Comparison of ENCODE assay signal across 13 mouse cellular contexts in genomic region chr2:9880271-9880670, GRCm38 (mm10). TPM values are rescaled to one million over a fixed set of nuclear protein-coding genes. Genes with fewer than 3 reads are reported as not detected.
DNase-seq lines count a peak whose midpoint lies in the region; ATAC-seq lines count a peak whose summit lies in the region.
"Had no signal": no experiment of that assay in that cellular context is flagged by ENCODE, and none has a peak within 500 bp of the region (broad histone marks: within the 10 kb centered on the region; RNA-seq: fewer than 3 reads in every experiment).

No protein-coding gene starts in this region.

- no peaks in the 10 kb centered on the region for H3K36me3 ChIP-seq in kidney, embryonic 14.5 days (ENCODE audit: control insufficient read depth, insufficient read depth, low read length)
- H3K36me3 ChIP-seq in embryonic facial prominence, embryonic 11.5 days (replicated peaks; ENCODE audit: control insufficient read depth, insufficient read depth, low read depth, low read length), result no peaks in the 10 kb centered on the region
- no peaks in the 10 kb centered on the region for H3K36me3 ChIP-seq in hindbrain, embryonic 13.5 days
- no peaks in the 10 kb centered on the region for H3K36me3 ChIP-seq in midbrain, embryonic 13.5 days

- peak overlapping the region; percentile 42 for H3K4me3 ChIP-seq in kidney, embryonic 14.5 days (ENCODE audit: low read length)
- H3K4me3 ChIP-seq in embryonic facial prominence, embryonic 11.5 days (ENCODE audit: low read depth, low read length), result no peak overlapping the region
- peak overlapping the region; percentile 41 for H3K4me3 ChIP-seq in hindbrain, embryonic 13.5 days
- peak overlapping the region; percentile 48 for H3K4me3 ChIP-seq in midbrain, embryonic 13.5 days (replicated peaks)

- peaks cover 11% of the 10 kb centered on the region; the same call in 1 of the 2 replicates for H3K4me1 ChIP-seq in kidney, embryonic 14.5 days (ENCODE audit: control insufficient read depth, insufficient read depth, low read length)
- peaks cover 8% of the 10 kb centered on the region for H3K4me1 ChIP-seq in embryonic facial prominence, embryonic 11.5 days (ENCODE audit: control insufficient read depth, insufficient read depth, low read length)
- peaks cover 48% of the 10 kb centered on the region for H3K4me1 ChIP-seq in hindbrain, embryonic 13.5 days (replicated peaks)
- peaks cover 37% of the 10 kb centered on the region for H3K4me1 ChIP-seq in midbrain, embryonic 13.5 days (replicated peaks)

- intact Hi-C loops in gastrocnemius, postnatal 36 days (cut with DNase I), result loop anchor here (10.0 kb wide), 2 partner anchors 135 to 1205 kb away; no protein-coding TSS in a partner anchor

- H3K27ac ChIP-seq in kidney, embryonic 14.5 days (ENCODE audit: low read depth, low read length), result peak overlapping the region; percentile 88; the same call in 1 of the 2 replicates
- no peak overlapping the region for H3K27ac ChIP-seq in embryonic facial prominence, embryonic 11.5 days (replicated peaks; ENCODE audit: low read depth, low read length)
- peak overlapping the region; percentile 78 for H3K27ac ChIP-seq in hindbrain, embryonic 13.5 days
- peak overlapping the region; percentile 88 for H3K27ac ChIP-seq in midbrain, embryonic 13.5 days

- H3K4me2 ChIP-seq in kidney, embryonic 14.5 days (replicated peaks; ENCODE audit: low read depth, low read length), result peak overlapping the region; percentile 91
- no peak overlapping the region for H3K4me2 ChIP-seq in embryonic facial prominence, embryonic 11.5 days (ENCODE audit: low read depth, low read length)
- peak overlapping the region; percentile 61 for H3K4me2 ChIP-seq in hindbrain, embryonic 13.5 days
- peak overlapping the region; percentile 68 for H3K4me2 ChIP-seq in midbrain, embryonic 13.5 days (replicated peaks)

- WGBS in kidney, embryonic 14.5 days, result 5% methylated on average over 11 of the region's 11 CpGs
- 2% methylated on average over 11 of the region's 11 CpGs for WGBS in embryonic facial prominence, embryonic 11.5 days
- 3% methylated on average over 11 of the region's 11 CpGs for WGBS in hindbrain, embryonic 13.5 days
- WGBS in midbrain, embryonic 13.5 days, result 4% methylated on average over 11 of the region's 11 CpGs

- peak overlapping the region; percentile 67; the same call in 1 of the 2 replicates for H3K9ac ChIP-seq in kidney, embryonic 14.5 days (ENCODE audit: low read depth, low read length)
- no peak overlapping the region for H3K9ac ChIP-seq in embryonic facial prominence, embryonic 11.5 days (replicated peaks; ENCODE audit: low read length)
- H3K9ac ChIP-seq in hindbrain, embryonic 13.5 days, result no peak overlapping the region
- H3K9ac ChIP-seq in midbrain, embryonic 13.5 days (replicated peaks), result peak overlapping the region; percentile 71

- no peak for ATAC-seq in kidney, embryonic 14.5 days (ENCODE audit: low FRiP score, low TSS enrichment)
- no peak for ATAC-seq in embryonic facial prominence, embryonic 11.5 days (replicated peaks; ENCODE audit: insufficient number of reproducible peaks, low FRiP score, low TSS enrichment, low read depth)
- ATAC-seq in hindbrain, embryonic 13.5 days (ENCODE audit: low FRiP score), result no peak
- ATAC-seq in midbrain, embryonic 13.5 days, result no peak
- ATAC-seq in megakaryocyte progenitor cell, adult 5-6 weeks (replicated peaks; ENCODE audit: poor library complexity), result no peak

- no peaks in the 10 kb centered on the region for H3K9me3 ChIP-seq in kidney, embryonic 14.5 days (ENCODE audit: control insufficient read depth, low read length)
- no peaks in the 10 kb centered on the region for H3K9me3 ChIP-seq in embryonic facial prominence, embryonic 11.5 days (replicated peaks; ENCODE audit: control insufficient read depth, low read length)
- H3K9me3 ChIP-seq in hindbrain, embryonic 13.5 days, result no peaks in the 10 kb centered on the region
- H3K9me3 ChIP-seq in midbrain, embryonic 13.5 days, result no peaks in the 10 kb centered on the region

- peaks cover 58% of the 10 kb centered on the region for H3K27me3 ChIP-seq in kidney, embryonic 14.5 days (ENCODE audit: control insufficient read depth, insufficient read depth, low read length)
- peaks cover 15% of the 10 kb centered on the region for H3K27me3 ChIP-seq in embryonic facial prominence, embryonic 11.5 days (ENCODE audit: control insufficient read depth, insufficient read depth, low read length)
- H3K27me3 ChIP-seq in hindbrain, embryonic 13.5 days, result peaks cover 95% of the 10 kb centered on the region
- H3K27me3 ChIP-seq in midbrain, embryonic 13.5 days, result peaks cover 95% of the 10 kb centered on the region

- DNase-seq in kidney, adult 18-20 months, result no peak
- DNase-seq in embryonic facial prominence, embryonic 11.5 days (ENCODE audit: low spot score), result peak; percentile 11
- no peak for DNase-seq in gastrocnemius, postnatal 36 days
- no peak for DNase-seq in thymus, postnatal 4 days

RNA-seq across cellular contexts. Expression of gene 4930412O13Rik, which starts 0.8 kb away (rescaled TPM):
- polyA plus RNA-seq in kidney, embryonic 14.5 days (2014; fragmentation: Nextera tagmentation; extraction: Ambion mirVana), result 3.7 and 4.4 TPM in 2 replicates
- polyA plus RNA-seq in embryonic facial prominence, embryonic 11.5 days (2014; fragmentation: Nextera tagmentation; extraction: Ambion mirVana), result 1.0 and 1.7 TPM in 2 replicates
- polyA plus RNA-seq in hindbrain, embryonic 13.5 days (2015; fragmentation: Nextera tagmentation; extraction: Ambion mirVana), result 1.1 and 2.5 TPM in 2 replicates
- 1.7 and 3.9 TPM in 2 replicates for polyA plus RNA-seq in midbrain, embryonic 13.5 days (2015; fragmentation: Nextera tagmentation; extraction: Ambion mirVana)
- total RNA-seq in gastrocnemius, postnatal 36 days (2021), result not detected
- not detected in 2 replicates for total RNA-seq in megakaryocyte progenitor cell, adult 5-6 weeks (2015)
- not detected in 2 replicates for total RNA-seq in megakaryocyte progenitor cell, adult 5-6 weeks (2017)
- total RNA-seq: G1E; left cerebral cortex, postnatal 4 days had no signal
- polyA plus RNA-seq: G1E; neural tube, embryonic 14.5 days; spleen, adult 2 months had no signal

RNA-seq across cellular contexts. Expression of gene 9230102O04Rik, which starts 9.1 kb away (rescaled TPM):
- 5.0 and 6.4 TPM in 2 replicates for polyA plus RNA-seq in kidney, embryonic 14.5 days (2014; fragmentation: Nextera tagmentation; extraction: Ambion mirVana)
- polyA plus RNA-seq in embryonic facial prominence, embryonic 11.5 days (2014; fragmentation: Nextera tagmentation; extraction: Ambion mirVana), result 0.99 and 1.2 TPM in 2 replicates
- 1.4 and 2.7 TPM in 2 replicates for polyA plus RNA-seq in hindbrain, embryonic 13.5 days (2015; fragmentation: Nextera tagmentation; extraction: Ambion mirVana)
- 3.5 and 5.3 TPM in 2 replicates for polyA plus RNA-seq in midbrain, embryonic 13.5 days (2015; fragmentation: Nextera tagmentation; extraction: Ambion mirVana)
- total RNA-seq in gastrocnemius, postnatal 36 days (2021), result not detected
- total RNA-seq in megakaryocyte progenitor cell, adult 5-6 weeks (2015), result not detected in 2 replicates
- total RNA-seq in megakaryocyte progenitor cell, adult 5-6 weeks (2017), result not detected in 2 replicates
- total RNA-seq: adrenal gland, adult 8-10 months; left cerebral cortex, postnatal 4 days had no signal
- polyA plus RNA-seq: spleen, adult 2 months had no signal

RNA-seq across cellular contexts. Expression of gene Gata3, which starts 9.6 kb away (rescaled TPM):
- polyA plus RNA-seq in kidney, embryonic 14.5 days (2014; fragmentation: Nextera tagmentation; extraction: Ambion mirVana), result 59.7 and 87.4 TPM in 2 replicates
- 17.4 and 22.7 TPM in 2 replicates for polyA plus RNA-seq in embryonic facial prominence, embryonic 11.5 days (2014; fragmentation: Nextera tagmentation; extraction: Ambion mirVana)
- polyA plus RNA-seq in hindbrain, embryonic 13.5 days (2015; fragmentation: Nextera tagmentation; extraction: Ambion mirVana), result 32.3 and 59.4 TPM in 2 replicates
- 94.8 and 119 TPM in 2 replicates for polyA plus RNA-seq in midbrain, embryonic 13.5 days (2015; fragmentation: Nextera tagmentation; extraction: Ambion mirVana)
- under 1 TPM; 0.57 to 0.92 TPM for total RNA-seq in gastrocnemius, postnatal 36 days (2021)
- 0.47 TPM in 1 of 2 replicates, not detected in the other for total RNA-seq in megakaryocyte progenitor cell, adult 5-6 weeks (2015)
- total RNA-seq in megakaryocyte progenitor cell, adult 5-6 weeks (2017), result 0.25 and 0.71 TPM in 2 replicates

Comparison
In these comparisons a context has a peak if more than half of its experiments do, and no peak if none do; other contexts are left out.
1. H3K9ac ChIP-seq: peak in kidney, embryonic 14.5 days (single experiment) and midbrain, embryonic 13.5 days (single experiment); none in embryonic facial prominence, embryonic 11.5 days (single experiment) and hindbrain, embryonic 13.5 days (single experiment).